11 mouse cellular contexts compared by ENCODE assay signal in genomic region chr14:8000831-8001685, GRCm38 (mm10). TPM values are rescaled to one million over a fixed set of nuclear protein-coding genes. Genes with fewer than 3 reads are reported as not detected.
DNase-seq lines count a peak whose midpoint lies in the region; ATAC-seq lines count a peak whose summit lies in the region.
"Had no signal": no experiment of that assay in that cellular context is flagged by ENCODE, and none has a peak within 500 bp of the region (broad histone marks: within the 10 kb centered on the region; RNA-seq: fewer than 3 reads in every experiment).

No protein-coding gene starts in this region.

- no peaks in the 10 kb centered on the region for H3K36me3 ChIP-seq in heart, embryonic 10.5 days
- H3K36me3 ChIP-seq: G1E had no signal

- peak; percentile 79 for DNase-seq in heart, embryonic 10.5 days (ENCODE audit: low spot score)
- no peak for DNase-seq in heart, postnatal 14 days
- peak; percentile 65 to 68 for DNase-seq in right cerebral cortex, adult 2 months (ENCODE audit: low spot score in 2 of 2)
- DNase-seq in right cerebral cortex, postnatal 14 days, result no peak
- DNase-seq in left cerebral cortex, adult 8-10 months (ENCODE audit: low spot score in 2 of 2), result peak; percentile 41 to 64
- DNase-seq in spleen, adult 12 weeks (ENCODE audit: low spot score), result no peak
- DNase-seq in cerebellum, postnatal 36 days, result no peak
- DNase-seq: lung, embryonic 14.5 days had no signal

- H3K9me3 ChIP-seq in heart, embryonic 10.5 days, result no peaks in the 10 kb centered on the region
- H3K9me3 ChIP-seq: G1E had no signal

- H3K4me3 ChIP-seq in heart, embryonic 10.5 days, result peak overlapping the region; percentile 16

- intact Hi-C loops in heart, postnatal 14 days (cut with DNase I), result no loop called here

- H3K27me3 ChIP-seq in heart, embryonic 10.5 days (ENCODE audit: insufficient read depth, poor library complexity, severe bottlenecking), result peaks cover 44% of the 10 kb centered on the region

- no peak overlapping the region for H3K27ac ChIP-seq in heart, embryonic 10.5 days
- H3K27ac ChIP-seq: hindbrain, postnatal 0 days had no signal

- 18% methylated on average over 17 of the region's 17 CpGs for WGBS in heart, embryonic 10.5 days

- ATAC-seq in inflammation-experienced regulatory T-cells, adult 6 months, result no peak
- ATAC-seq: hindbrain, postnatal 0 days had no signal

- H3K4me1 ChIP-seq in heart, embryonic 10.5 days, result peaks cover 16% of the 10 kb centered on the region; the same call in 1 of the 2 replicates

RNA-seq across cellular contexts. Expression of gene Abhd6, which starts 1.6 kb away (rescaled TPM):
- polyA plus RNA-seq in heart, embryonic 10.5 days (2016; fragmentation: Nextera tagmentation; extraction: Ambion mirVana), result 9.2 and 16.0 TPM in 2 replicates
- 1 to 10 TPM; 7.6 to 8.8 TPM for total RNA-seq in heart, postnatal 14 days (2021)
- total RNA-seq in left cerebral cortex, adult 8-10 months (2022), result 10 to 100 TPM; 55.1 to 60.3 (median 55.6) TPM
- 10 to 100 TPM; 22.1 to 32.7 (median 24.1) TPM for polyA plus RNA-seq in inflammation-experienced regulatory T-cells, adult 6 months (2017; shearing (Covaris generic))
- total RNA-seq: G1E had no signal
- polyA plus RNA-seq: G1E had no signal

RNA-seq across cellular contexts. Expression of gene Dnase1l3, which starts 6.7 kb away (rescaled TPM):
- polyA plus RNA-seq in heart, embryonic 10.5 days (2016; fragmentation: Nextera tagmentation; extraction: Ambion mirVana), result not detected in 2 replicates
- under 1 TPM in 1 of 2 experiments, not detected in 1; 0.27 TPM for total RNA-seq in heart, postnatal 14 days (2021)
- under 1 TPM in 1 of 4 experiments, not detected in 3; 0.07 TPM for total RNA-seq in left cerebral cortex, adult 8-10 months (2022)
- 10 to 100 TPM in 1 of 3 experiments, 1 to 10 TPM in 2; 3.2 to 23.9 (median 7.7) TPM for polyA plus RNA-seq in inflammation-experienced regulatory T-cells, adult 6 months (2017; shearing (Covaris generic))
- total RNA-seq: hindbrain, postnatal 0 days had no signal
- polyA plus RNA-seq: G1E had no signal

RNA-seq across cellular contexts. Expression of gene Gm45521, which starts 44.0 kb away (rescaled TPM):
- polyA plus RNA-seq in heart, embryonic 10.5 days (2016; fragmentation: Nextera tagmentation; extraction: Ambion mirVana), result 0.20 and 0.59 TPM in 2 replicates
- total RNA-seq in heart, postnatal 14 days (2021), result not detected
- total RNA-seq in left cerebral cortex, adult 8-10 months (2022), result under 1 TPM in 1 of 4 experiments, not detected in 3; 0.59 TPM
- polyA plus RNA-seq in inflammation-experienced regulatory T-cells, adult 6 months (2017; shearing (Covaris generic)), result not detected
- total RNA-seq: G1E; hindbrain, postnatal 0 days had no signal
- polyA plus RNA-seq: G1E; lung, embryonic 14.5 days had no signal

Comparison
In these comparisons a context has a peak if more than half of its experiments do, and no peak if none do; other contexts are left out.
1. DNase-seq: peak in heart, embryonic 10.5 days (single experiment), right cerebral cortex, adult 2 months (2 of 2) and left cerebral cortex, adult 8-10 months (2 of 2); none in heart, postnatal 14 days (0 of 2), right cerebral cortex, postnatal 14 days (single experiment), spleen, adult 12 weeks (single experiment) and cerebellum, postnatal 36 days (0 of 2).
2. RNA of gene Abhd6, which starts 1.6 kb away (total RNA-seq): 55.1 to 60.3 TPM in left cerebral cortex, adult 8-10 months; 7.6 to 8.8 TPM in heart, postnatal 14 days; every median in the first group is over 4 times any median in the second.